Mouse (Mus musculus) heart, adult 8-10 months (tissue): Measurements from ENCODE around the gene Plpp7. TPM values are rescaled to one million over a fixed set of nuclear protein-coding genes. Genes with fewer than 3 reads are reported as not detected.

ENCODE experiments used
- microRNA-seq: library from miRNA; unstranded; fragments of <30 nt; microRNA quantifications from one replicate; pipeline ENCODE4 v1.2.0, GENCODE M21; 2022
- total RNA-seq, 4 experiments: library from RNA; stranded (reverse); gene quantifications; 2 replicates each; pipeline ENCODE4 v1.2.4; 2022

Plpp7 gene
- total RNA-seq, 4 experiments from 2014 or later, result 34.7 to 48.9 (median 42.6) TPM

Small RNAs within 50 kb of the gene (microRNA-seq; reads per million reads assigned to microRNA genes)
- gene Mir7674, result 1.7 reads per million

Other genes starting within 250 kb of the Plpp7 start
- gene Fibcd1, start 249.5 kb upstream of the Plpp7 start, total RNA-seq, result not detected
- gene Lamc3, start 208.2 kb upstream of the Plpp7 start, total RNA-seq, result under 1 TPM; 0.41 to 0.75 (median 0.55) TPM
- 1 to 10 TPM; 2.2 to 4.2 (median 2.9) TPM for gene Aif1l, start 145.4 kb upstream of the Plpp7 start, total RNA-seq
- gene Nup214, start 121.1 kb upstream of the Plpp7 start, total RNA-seq, result 10 to 100 TPM; 27.1 to 36.7 (median 34.4) TPM
- 10 to 100 TPM; 12.7 to 26.1 (median 16.3) TPM for gene Fam78a, start 10.7 kb upstream of the Plpp7 start, total RNA-seq
- gene Prrc2b, start 55.6 kb downstream of the Plpp7 start, total RNA-seq, result 10 to 100 TPM; 83.5 to 94.1 (median 89.2) TPM
- 10 to 100 TPM; 12.5 to 15.0 (median 14.0) TPM for gene Pomt1, start 141.1 kb downstream of the Plpp7 start, total RNA-seq
- 10 to 100 TPM; 22.9 to 24.5 (median 23.3) TPM for gene Uck1, start 164.6 kb downstream of the Plpp7 start, total RNA-seq
- gene Golga2, start 191.9 kb downstream of the Plpp7 start, total RNA-seq, result 10 to 100 TPM; 75.1 to 88.9 (median 80.2) TPM
- 100 to 1,000 TPM; 221 to 257 (median 231) TPM for gene Swi5, start 192.5 kb downstream of the Plpp7 start, total RNA-seq